Comparison of ENCODE assay signal across 18 mouse cellular contexts in genomic region chr13:71053361-71054264, GRCm38 (mm10).
DNase-seq lines count a peak whose midpoint lies in the region; ATAC-seq and TF ChIP-seq lines count a peak whose summit lies in the region.
"Had no signal": no experiment of that assay in that cellular context is flagged by ENCODE, and none has a peak within 500 bp of the region (broad histone marks: within the 10 kb centered on the region; RNA-seq: fewer than 3 reads in every experiment).

No protein-coding gene starts in this region.

- DNase-seq in cerebellum, adult 2 months: peak; percentile 9 to 10
- no peak for DNase-seq in cerebellum, adult 8-10 months
- no peak for DNase-seq in hindbrain, embryonic 10.5 days (ENCODE audit: low spot score)
- DNase-seq in forebrain, postnatal 0 days: peak; percentile 18
- peak; percentile 32 for DNase-seq in midbrain, postnatal 0 days (ENCODE audit: low spot score)
- no peak for DNase-seq in gastrocnemius, adult 8-10 months (ENCODE audit: low spot score in 2 of 2)
- DNase-seq in thymus, postnatal 0 days (ENCODE audit: low spot score): no peak
- DNase-seq: gastrocnemius, postnatal 36 days; heart, postnatal 14 days; kidney, adult 9 months; layer of hippocampus, postnatal 36 days; lung, adult 2 months; lung, postnatal 36 days had no signal

- H3K4me2 ChIP-seq in hindbrain, embryonic 13.5 days: peak overlapping the region; percentile 6; the same call in 1 of the 2 replicates
- H3K4me2 ChIP-seq in forebrain, postnatal 0 days (ENCODE audit: low read depth): peak overlapping the region; percentile 32
- peak overlapping the region; percentile 15; the same call in 1 of the 2 replicates for H3K4me2 ChIP-seq in midbrain, postnatal 0 days (ENCODE audit: low read depth, low read length, poor library complexity, severe bottlenecking)
- H3K4me2 ChIP-seq: neural tube, embryonic 12.5 days had no signal

- 26% methylated on average over 21 of the region's 21 CpGs for WGBS in cerebellum, adult 2 months
- 70% methylated on average over 21 of the region's 21 CpGs for WGBS in hindbrain, embryonic 13.5 days
- 92% methylated on average over 21 of the region's 21 CpGs for WGBS in hindbrain, embryonic 10.5 days
- 36% methylated on average over 21 of the region's 21 CpGs for WGBS in forebrain, postnatal 0 days
- WGBS in midbrain, postnatal 0 days: 34% methylated on average over 21 of the region's 21 CpGs

- H3K27ac ChIP-seq in cerebellum, adult 2 months (ENCODE audit: insufficient read depth, low read length): no peak overlapping the region
- H3K27ac ChIP-seq in hindbrain, embryonic 13.5 days: 0 out of 2 replicates have a peak overlapping the region, but pooled peaks have one; percentile 45
- H3K27ac ChIP-seq in hindbrain, embryonic 10.5 days: no peak overlapping the region
- H3K27ac ChIP-seq in forebrain, postnatal 0 days (ENCODE audit: low read depth, low read length): no peak overlapping the region
- 0 out of 2 replicates have a peak overlapping the region, but pooled peaks have one; percentile 34 for H3K27ac ChIP-seq in midbrain, postnatal 0 days (ENCODE audit: low read depth, low read length)
- H3K27ac ChIP-seq: heart, embryonic 10.5 days; neural tube, embryonic 12.5 days had no signal

- no peaks in the 10 kb centered on the region for H3K36me3 ChIP-seq in hindbrain, embryonic 13.5 days
- H3K36me3 ChIP-seq in hindbrain, embryonic 10.5 days: no peaks in the 10 kb centered on the region
- no peaks in the 10 kb centered on the region for H3K36me3 ChIP-seq in forebrain, postnatal 0 days (ENCODE audit: insufficient read depth)
- no peaks in the 10 kb centered on the region for H3K36me3 ChIP-seq in midbrain, postnatal 0 days (ENCODE audit: insufficient read depth, low read length)
- H3K36me3 ChIP-seq: G1E; heart, embryonic 10.5 days; neural tube, embryonic 12.5 days had no signal

- TF ChIP-seq POLR2A in cerebellum, adult 2 months (IDR thresholded peaks at IDR 0.05; ENCODE audit: borderline replicate concordance, insufficient read depth, low read length): no peak

- no peak for TF ChIP-seq CTCF in cerebellum, adult 2 months (IDR thresholded peaks at IDR 0.05; ENCODE audit: borderline replicate concordance, insufficient read depth, low read depth, low read length)
- TF ChIP-seq CTCF in forebrain, postnatal 0 days (IDR thresholded peaks at IDR 0.05; ENCODE audit: low read depth): no peak
- TF ChIP-seq CTCF in midbrain, postnatal 0 days (IDR thresholded peaks at IDR 0.05): no peak

- H3K9ac ChIP-seq in hindbrain, embryonic 13.5 days: no peak overlapping the region
- H3K9ac ChIP-seq in forebrain, postnatal 0 days: no peak overlapping the region
- no peak overlapping the region for H3K9ac ChIP-seq in midbrain, postnatal 0 days (replicated peaks; ENCODE audit: low read length, poor library complexity, severe bottlenecking)
- H3K9ac ChIP-seq: neural tube, embryonic 12.5 days had no signal

- H3K9me3 ChIP-seq in hindbrain, embryonic 13.5 days: no peaks in the 10 kb centered on the region
- no peaks in the 10 kb centered on the region for H3K9me3 ChIP-seq in hindbrain, embryonic 10.5 days
- H3K9me3 ChIP-seq in forebrain, postnatal 0 days (ENCODE audit: low read length): no peaks in the 10 kb centered on the region
- no peaks in the 10 kb centered on the region for H3K9me3 ChIP-seq in midbrain, postnatal 0 days (ENCODE audit: low read length)
- H3K9me3 ChIP-seq: heart, embryonic 10.5 days; neural tube, embryonic 12.5 days had no signal

- no peak overlapping the region for H3K4me3 ChIP-seq in cerebellum, adult 2 months (replicated peaks; ENCODE audit: insufficient read depth, low read depth, low read length)
- H3K4me3 ChIP-seq in hindbrain, embryonic 13.5 days: no peak overlapping the region
- no peak overlapping the region for H3K4me3 ChIP-seq in hindbrain, embryonic 10.5 days
- no peak overlapping the region for H3K4me3 ChIP-seq in forebrain, postnatal 0 days (ENCODE audit: low read depth, low read length)
- H3K4me3 ChIP-seq in midbrain, postnatal 0 days (ENCODE audit: low read depth, low read length): 0 out of 2 replicates have a peak overlapping the region, but pooled peaks have one; percentile 3
- H3K4me3 ChIP-seq: heart, embryonic 10.5 days; neural tube, embryonic 12.5 days had no signal

- ATAC-seq in hindbrain, embryonic 13.5 days (ENCODE audit: low FRiP score): peak; percentile 46; the same call in 1 of the 2 replicates
- ATAC-seq in forebrain, postnatal 0 days: peak; percentile 61
- ATAC-seq in midbrain, postnatal 0 days (ENCODE audit: low FRiP score): peak; percentile 65
- ATAC-seq: CD4-positive, CD25-positive, alpha-beta regulatory T cell, adult 4 months had no signal

- H3K4me1 ChIP-seq in cerebellum, adult 2 months (ENCODE audit: control insufficient read depth, insufficient read depth, low read length): no peaks in the 10 kb centered on the region
- H3K4me1 ChIP-seq in hindbrain, embryonic 13.5 days (replicated peaks): peaks cover 15% of the 10 kb centered on the region; the same call in 1 of the 2 replicates
- peaks cover 7% of the 10 kb centered on the region for H3K4me1 ChIP-seq in hindbrain, embryonic 10.5 days (replicated peaks)
- H3K4me1 ChIP-seq in forebrain, postnatal 0 days (ENCODE audit: insufficient read depth): no peaks in the 10 kb centered on the region
- H3K4me1 ChIP-seq in midbrain, postnatal 0 days (ENCODE audit: insufficient read depth, low read length): peaks cover 3% of the 10 kb centered on the region
- H3K4me1 ChIP-seq: heart, embryonic 10.5 days; neural tube, embryonic 12.5 days had no signal

- no peaks in the 10 kb centered on the region for H3K27me3 ChIP-seq in cerebellum, adult 2 months (ENCODE audit: control insufficient read depth, insufficient read depth, low read length)
- H3K27me3 ChIP-seq in hindbrain, embryonic 13.5 days: no peaks in the 10 kb centered on the region
- H3K27me3 ChIP-seq in hindbrain, embryonic 10.5 days (ENCODE audit: insufficient read depth, poor library complexity, severe bottlenecking): no peaks in the 10 kb centered on the region
- H3K27me3 ChIP-seq in forebrain, postnatal 0 days (ENCODE audit: insufficient read depth, low read length): peaks cover 3% of the 10 kb centered on the region; the same call in 1 of the 2 replicates
- H3K27me3 ChIP-seq in midbrain, postnatal 0 days (ENCODE audit: insufficient read depth, low read length): no peaks in the 10 kb centered on the region
- H3K27me3 ChIP-seq: neural tube, embryonic 12.5 days had no signal

Comparison
In these comparisons a context has a peak if more than half of its experiments do, and no peak if none do; other contexts are left out.
1. DNase-seq: peak in cerebellum, adult 2 months (2 of 2), forebrain, postnatal 0 days (single experiment) and midbrain, postnatal 0 days (single experiment); none in cerebellum, adult 8-10 months (single experiment), hindbrain, embryonic 10.5 days (single experiment), gastrocnemius, adult 8-10 months (0 of 2) and thymus, postnatal 0 days (single experiment).
2. H3K27ac ChIP-seq: peak in hindbrain, embryonic 13.5 days (single experiment) and midbrain, postnatal 0 days (single experiment); none in cerebellum, adult 2 months (single experiment), hindbrain, embryonic 10.5 days (single experiment) and forebrain, postnatal 0 days (single experiment).
3. Peak in every context shown above with its lines, with median percentiles within 50 percentile points of each other: ATAC-seq and H3K4me2 ChIP-seq.